ENCODE assay signal across 9 mouse cellular contexts in genomic region chr15:80288036-80288435, GRCm38 (mm10). TPM values are rescaled to one million over a fixed set of nuclear protein-coding genes. Genes with fewer than 3 reads are reported as not detected.
DNase-seq lines count a peak whose midpoint lies in the region; ATAC-seq and TF ChIP-seq lines count a peak whose summit lies in the region.
"Had no signal": no experiment of that assay in that cellular context is flagged by ENCODE, and none has a peak within 500 bp of the region (broad histone marks: within the 10 kb centered on the region; RNA-seq: fewer than 3 reads in every experiment).

No protein-coding gene starts in this region.

- TF ChIP-seq CTCF in kidney, postnatal 0 days (IDR thresholded peaks at IDR 0.05; ENCODE audit: low read depth), result no peak
- no peak for TF ChIP-seq CTCF in kidney, adult 2 months (conservative IDR thresholded peaks at IDR 0.05; ENCODE audit: insufficient read depth, insufficient read length, low read depth, low read length)

- peaks cover 34% of the 10 kb centered on the region for H3K27me3 ChIP-seq in kidney, postnatal 0 days (ENCODE audit: insufficient read depth, low read length)
- H3K27me3 ChIP-seq in kidney, adult 2 months (replicated peaks; ENCODE audit: control insufficient read depth, insufficient read depth, low read length), result 0 out of 2 replicates have a peak, but pooled peaks cover 3% of the 10 kb centered on the region
- peaks cover 73% of the 10 kb centered on the region for H3K27me3 ChIP-seq in forebrain, embryonic 13.5 days
- H3K27me3 ChIP-seq in midbrain, embryonic 10.5 days (ENCODE audit: low read depth, poor library complexity, severe bottlenecking), result peaks cover 96% of the 10 kb centered on the region

- peaks cover 3% of the 10 kb centered on the region; the same call in 1 of the 2 replicates for H3K4me1 ChIP-seq in kidney, postnatal 0 days (replicated peaks; ENCODE audit: insufficient read depth, low read length)
- no peaks in the 10 kb centered on the region for H3K4me1 ChIP-seq in kidney, adult 2 months (ENCODE audit: control insufficient read depth, insufficient read depth, low read length)
- H3K4me1 ChIP-seq in forebrain, embryonic 13.5 days, result peaks cover 14% of the 10 kb centered on the region
- peaks cover 39% of the 10 kb centered on the region for H3K4me1 ChIP-seq in midbrain, embryonic 10.5 days

- no peaks in the 10 kb centered on the region for H3K9me3 ChIP-seq in kidney, postnatal 0 days (replicated peaks; ENCODE audit: low read length)
- H3K9me3 ChIP-seq in forebrain, embryonic 13.5 days (replicated peaks), result no peaks in the 10 kb centered on the region
- H3K9me3 ChIP-seq in midbrain, embryonic 10.5 days (replicated peaks), result no peaks in the 10 kb centered on the region

- H3K27ac ChIP-seq in kidney, postnatal 0 days, result no peak overlapping the region
- no peak overlapping the region for H3K27ac ChIP-seq in kidney, adult 2 months (ENCODE audit: insufficient read depth, low read depth, low read length)
- no peak overlapping the region for H3K27ac ChIP-seq in forebrain, embryonic 13.5 days
- no peak overlapping the region for H3K27ac ChIP-seq in midbrain, embryonic 10.5 days (replicated peaks)

- H3K4me2 ChIP-seq in kidney, postnatal 0 days (ENCODE audit: low read length), result peak overlapping the region; percentile 76
- peak overlapping the region; percentile 87 for H3K4me2 ChIP-seq in forebrain, embryonic 13.5 days

- no peak for DNase-seq in kidney, postnatal 0 days (ENCODE audit: low spot score)
- DNase-seq in kidney, adult 2 months, result no peak
- DNase-seq in cerebellum, adult 8-10 months, result peak; percentile 67
- peak; percentile 39 for DNase-seq in midbrain, embryonic 10.5 days (ENCODE audit: low spot score)
- no peak for DNase-seq in frontal cortex, postnatal 14 days (ENCODE audit: low spot score in 2 of 2)
- DNase-seq in frontal cortex, postnatal 36 days (ENCODE audit: low spot score in 2 of 2), result no peak

- H3K4me3 ChIP-seq in kidney, postnatal 0 days (replicated peaks; ENCODE audit: low read depth, low read length), result peak overlapping the region; percentile 41
- no peak overlapping the region for H3K4me3 ChIP-seq in kidney, adult 2 months (ENCODE audit: insufficient read depth, low read depth, low read length)
- H3K4me3 ChIP-seq in forebrain, embryonic 13.5 days, result peak overlapping the region; percentile 51
- H3K4me3 ChIP-seq in midbrain, embryonic 10.5 days, result peak overlapping the region; percentile 62

- WGBS in kidney, postnatal 0 days, result 2% methylated on average over 23 of the region's 23 CpGs
- WGBS in kidney, adult 2 months, result 6% methylated on average over 23 of the region's 23 CpGs
- WGBS in forebrain, embryonic 13.5 days, result 1% methylated on average over 23 of the region's 23 CpGs
- under 1% methylated on average over 23 of the region's 23 CpGs for WGBS in midbrain, embryonic 10.5 days

- no peak for TF ChIP-seq POLR2A in kidney, adult 2 months (IDR thresholded peaks at IDR 0.05; ENCODE audit: low read depth, low read length)

- no peak for ATAC-seq in kidney, postnatal 0 days (replicated peaks; ENCODE audit: low FRiP score, low read depth)
- no peak for ATAC-seq in forebrain, embryonic 13.5 days
- no peak for ATAC-seq in frontal cortex, adult (ENCODE audit: low TSS enrichment)

- H3K36me3 ChIP-seq in kidney, postnatal 0 days (ENCODE audit: insufficient read depth, low read length), result no peaks in the 10 kb centered on the region
- H3K36me3 ChIP-seq in kidney, adult 2 months (ENCODE audit: control insufficient read depth, insufficient read depth, low read length), result no peaks in the 10 kb centered on the region
- H3K36me3 ChIP-seq in forebrain, embryonic 13.5 days (ENCODE audit: poor library complexity, severe bottlenecking), result no peaks in the 10 kb centered on the region
- H3K36me3 ChIP-seq in midbrain, embryonic 10.5 days, result no peaks in the 10 kb centered on the region

- no peak overlapping the region for H3K9ac ChIP-seq in kidney, postnatal 0 days (ENCODE audit: low read depth, low read length)
- H3K9ac ChIP-seq in forebrain, embryonic 13.5 days, result peak overlapping the region; percentile 63

RNA-seq across cellular contexts. Expression of gene Cacna1i, which starts 1.0 kb away (rescaled TPM):
- not detected in 2 replicates for polyA plus RNA-seq in kidney, postnatal 0 days (2015; fragmentation: Nextera tagmentation; extraction: Ambion mirVana)
- polyA plus RNA-seq in kidney, adult 2 months (2012; rRNA removed), result 0.16 and 0.89 TPM in 2 replicates
- polyA plus RNA-seq in forebrain, embryonic 13.5 days (2015; fragmentation: Nextera tagmentation; extraction: Ambion mirVana), result 0.25 and 0.39 TPM in 2 replicates
- polyA plus RNA-seq in midbrain, embryonic 10.5 days (2016; fragmentation: Nextera tagmentation; extraction: Ambion mirVana), result 0.01 TPM in 1 of 2 replicates, not detected in the other

RNA-seq across cellular contexts. Expression of gene Rps19bp1, which starts 23.9 kb away (rescaled TPM):
- polyA plus RNA-seq in kidney, postnatal 0 days (2015; fragmentation: Nextera tagmentation; extraction: Ambion mirVana), result 53.5 and 62.7 TPM in 2 replicates
- polyA plus RNA-seq in kidney, adult 2 months (2012; rRNA removed), result 25.8 and 29.9 TPM in 2 replicates
- 62.0 and 63.8 TPM in 2 replicates for polyA plus RNA-seq in forebrain, embryonic 13.5 days (2015; fragmentation: Nextera tagmentation; extraction: Ambion mirVana)
- 61.7 and 69.7 TPM in 2 replicates for polyA plus RNA-seq in midbrain, embryonic 10.5 days (2016; fragmentation: Nextera tagmentation; extraction: Ambion mirVana)

RNA-seq across cellular contexts. Expression of gene Atf4, which starts 33.1 kb away (rescaled TPM):
- polyA plus RNA-seq in kidney, postnatal 0 days (2015; fragmentation: Nextera tagmentation; extraction: Ambion mirVana), result 116 and 118 TPM in 2 replicates
- polyA plus RNA-seq in kidney, adult 2 months (2012; rRNA removed), result 92.3 and 126 TPM in 2 replicates
- 129 and 138 TPM in 2 replicates for polyA plus RNA-seq in forebrain, embryonic 13.5 days (2015; fragmentation: Nextera tagmentation; extraction: Ambion mirVana)
- 114 and 118 TPM in 2 replicates for polyA plus RNA-seq in midbrain, embryonic 10.5 days (2016; fragmentation: Nextera tagmentation; extraction: Ambion mirVana)

RNA-seq across cellular contexts. Expression of gene AC140267.1, which starts 52.4 kb away (rescaled TPM):
- not detected in 2 replicates for polyA plus RNA-seq in kidney, postnatal 0 days (2015; fragmentation: Nextera tagmentation; extraction: Ambion mirVana)
- not detected in 2 replicates for polyA plus RNA-seq in kidney, adult 2 months (2012; rRNA removed)
- 2.7 TPM in 1 of 2 replicates, not detected in the other for polyA plus RNA-seq in forebrain, embryonic 13.5 days (2015; fragmentation: Nextera tagmentation; extraction: Ambion mirVana)
- 5.0 and 6.8 TPM in 2 replicates for polyA plus RNA-seq in midbrain, embryonic 10.5 days (2016; fragmentation: Nextera tagmentation; extraction: Ambion mirVana)
- polyA plus RNA-seq: large intestine, adult 2 months had no signal

RNA-seq across cellular contexts. Expression of gene Mief1, which starts 54.2 kb away (rescaled TPM):
- 19.9 and 20.5 TPM in 2 replicates for polyA plus RNA-seq in kidney, postnatal 0 days (2015; fragmentation: Nextera tagmentation; extraction: Ambion mirVana)
- polyA plus RNA-seq in kidney, adult 2 months (2012; rRNA removed), result 16.3 and 16.9 TPM in 2 replicates
- 39.6 and 40.3 TPM in 2 replicates for polyA plus RNA-seq in forebrain, embryonic 13.5 days (2015; fragmentation: Nextera tagmentation; extraction: Ambion mirVana)
- 39.7 and 45.1 TPM in 2 replicates for polyA plus RNA-seq in midbrain, embryonic 10.5 days (2016; fragmentation: Nextera tagmentation; extraction: Ambion mirVana)

Comparison
In these comparisons a context has a peak if more than half of its experiments do, and no peak if none do; other contexts are left out.
1. DNase-seq: peak in cerebellum, adult 8-10 months (single experiment) and midbrain, embryonic 10.5 days (single experiment); none in kidney, postnatal 0 days (single experiment), kidney, adult 2 months (single experiment), frontal cortex, postnatal 14 days (0 of 2) and frontal cortex, postnatal 36 days (0 of 2).